Mouse (Mus musculus): ENCODE measurements around the gene Cmah.

The Cmah gene

GRCm38 (mm10) chr13:24519976-24520647 is 192.9 kb downstream of the Cmah start:
- DNase-seq: no peak

GRCm38 (mm10) chr13:24520796-24521195 is 193.6 kb downstream of the Cmah start:
- no peak for DNase-seq

- no peak for DNase-seq
Observed at GRCm38 (mm10) chr13:24521446-24522342, 194.5 kb downstream of the Cmah start.

GRCm38 (mm10) chr13:24522343-24522837 is 195.2 kb downstream of the Cmah start:
- DNase-seq: no peak

DNA sequence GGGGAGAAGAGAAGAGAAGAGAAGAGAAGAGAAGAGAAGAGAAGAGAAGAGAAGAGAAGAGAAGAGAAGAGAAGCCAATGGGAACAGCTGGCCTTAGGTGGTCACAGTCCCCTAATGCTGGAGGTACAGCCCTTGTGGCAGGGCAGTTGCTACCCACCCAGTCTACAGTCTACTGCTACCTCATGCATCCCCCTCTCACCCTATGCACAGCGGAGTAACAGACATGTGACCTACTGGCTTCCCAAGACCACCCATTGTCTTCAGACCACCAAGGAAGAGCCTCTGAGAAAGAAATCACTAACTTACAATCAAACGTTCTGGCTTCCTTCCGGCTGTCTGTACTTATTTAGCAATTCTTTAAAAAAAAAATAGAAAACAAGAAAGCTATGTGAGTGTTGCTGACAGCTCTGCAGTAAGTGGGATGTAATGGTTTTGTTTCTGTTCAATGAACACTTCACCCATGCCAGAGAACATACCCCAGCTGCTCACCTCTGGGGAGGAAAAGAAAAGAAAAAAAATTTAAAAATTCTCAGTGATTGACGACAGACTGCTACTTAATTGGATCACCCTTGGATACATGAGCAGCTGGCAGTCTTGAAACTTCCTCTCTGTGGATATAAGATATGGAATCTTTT is 196.5 kb downstream of the Cmah start:
- DNase-seq: no peak

GRCm38 (mm10) chr13:24524468-24524867 is 197.3 kb downstream of the Cmah start:
- no peak for DNase-seq

GRCm38 (mm10) chr13:24525551-24525950 is 198.3 kb downstream of the Cmah start:
- DNase-seq: no peak

DNA sequence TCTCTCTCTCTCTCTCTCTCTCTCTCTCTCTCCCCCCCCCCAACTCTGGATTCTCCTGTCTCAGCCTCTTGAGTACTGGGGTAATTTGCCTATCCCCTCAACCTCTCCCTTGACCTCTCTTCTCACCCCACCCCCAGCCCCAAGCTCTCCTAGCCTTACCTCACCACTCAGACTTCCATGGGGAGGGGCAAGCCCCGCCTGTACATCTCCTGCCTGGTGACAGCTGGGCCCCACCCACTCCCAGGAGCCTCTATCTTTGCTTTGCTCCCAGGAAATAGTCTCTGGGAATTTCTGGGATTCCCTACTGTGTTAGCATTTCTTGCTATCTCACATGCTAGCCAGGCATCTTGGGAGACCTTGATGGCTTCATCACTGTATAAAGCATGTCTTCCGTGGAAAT is 199.7 kb downstream of the Cmah start:
- DNase-seq: no peak
